Mouse (Mus musculus) thymus, postnatal 36 days (tissue): Measurements from ENCODE around the gene Ccnt2.
A peak's percentile ranks its signal among the peaks of the same experiment; 100 is the strongest.

Experiments used
- DNase-seq, 2 experiments: peaks; one replicate each; pipeline ENCODE4 v3.0.0; 2022; ENCODE audit warnings: mixed read lengths in 2 of 2

The Ccnt2 gene

DNA sequence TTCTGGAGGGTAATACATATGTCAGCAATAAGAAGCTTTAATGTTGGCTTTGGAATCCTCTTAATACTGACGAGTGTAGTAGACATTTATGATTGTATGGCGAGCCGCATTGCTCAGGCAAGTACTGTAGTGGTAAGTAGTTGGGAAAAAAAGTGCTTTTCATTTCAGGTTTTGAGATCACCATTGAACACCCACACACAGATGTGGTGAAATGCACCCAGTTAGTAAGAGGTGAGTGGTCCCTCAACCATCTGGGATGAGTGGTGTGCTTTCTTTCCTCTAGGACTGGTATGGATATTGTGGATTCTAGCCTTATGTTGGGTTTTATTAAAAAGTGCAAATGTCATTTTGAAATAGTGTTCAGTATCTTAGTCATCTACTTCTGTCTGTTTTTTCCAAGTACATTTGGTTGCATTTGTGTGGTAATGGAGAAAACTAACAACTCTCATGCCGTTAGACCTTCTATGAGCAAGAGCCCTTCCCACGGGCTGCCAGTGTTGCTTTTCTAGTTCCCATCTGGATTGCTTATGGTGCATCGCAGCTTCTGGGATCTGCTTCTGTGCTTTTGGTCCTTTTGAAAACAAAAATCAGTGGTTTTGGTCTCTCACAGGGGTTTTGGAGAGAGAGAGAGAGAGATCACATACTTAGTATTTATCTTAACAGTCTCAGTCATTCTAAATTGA lies 21.3 kb downstream of the Ccnt2 start:
- no peak for DNase-seq

DNA sequence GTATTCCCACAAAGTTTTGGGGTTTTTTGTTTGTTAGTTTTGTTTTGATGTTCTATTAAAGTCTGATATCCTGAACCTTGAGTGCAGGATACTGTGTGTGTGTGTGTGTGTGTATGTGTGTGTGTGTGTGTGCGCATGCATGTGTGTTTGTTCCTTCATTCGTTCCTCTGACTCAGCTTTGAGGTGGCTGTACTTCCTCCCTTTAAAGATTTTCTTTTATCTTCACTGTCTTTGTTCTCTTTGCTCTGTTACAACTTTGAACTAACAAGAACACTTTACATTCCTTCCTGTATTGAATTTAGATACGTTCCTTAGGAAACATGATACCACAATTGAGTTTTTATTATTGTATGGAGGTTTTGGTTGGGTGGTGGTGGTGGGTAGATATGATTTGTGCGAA lies 22.4 kb downstream of the Ccnt2 start:
- peak; percentile 15 to 26 for DNase-seq

DNA sequence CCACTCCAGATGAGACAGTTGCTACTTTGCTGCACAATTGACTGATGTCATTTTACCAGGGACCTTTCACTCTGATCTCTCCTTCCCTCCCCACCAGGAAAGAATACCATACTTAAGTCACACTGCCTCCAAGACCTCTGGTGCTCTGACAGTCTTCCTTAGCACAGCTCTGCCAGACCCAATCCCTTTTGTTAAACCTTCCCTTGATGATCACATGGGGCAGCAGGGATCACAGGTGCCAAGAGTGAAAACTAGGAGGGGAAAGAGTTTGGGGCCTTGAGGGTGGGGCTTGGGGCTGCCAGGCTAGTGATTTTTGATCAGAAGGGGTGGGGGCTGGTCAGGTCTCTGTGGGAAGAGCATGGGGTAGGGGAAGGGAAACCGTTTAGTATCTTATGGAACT lies 22.8 kb downstream of the Ccnt2 start:
- no peak for DNase-seq

DNA sequence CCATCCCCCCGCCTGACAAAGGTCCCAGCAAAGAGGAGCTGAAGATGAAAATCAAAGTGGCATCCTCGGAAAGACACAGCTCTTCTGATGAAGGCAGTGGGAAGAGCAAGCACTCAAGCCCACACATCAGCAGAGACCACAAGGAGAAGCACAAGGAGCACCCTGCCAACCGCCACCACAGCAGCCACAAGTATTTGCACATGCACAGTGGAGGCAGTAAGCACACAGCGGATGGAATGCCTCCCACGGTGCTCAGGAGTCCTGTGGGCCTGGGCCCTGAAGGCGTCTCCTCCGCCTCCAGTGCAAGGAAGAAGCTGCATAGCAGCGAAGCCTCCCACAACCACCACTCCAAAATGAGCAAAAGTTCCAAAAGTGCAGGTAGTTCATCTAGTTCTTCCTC lies 29.0 kb downstream of the Ccnt2 start:
- no peak for DNase-seq

- no peak for DNase-seq
These were observed 34.7 kb downstream of the Ccnt2 start for GRCm38 (mm10) chr1:127808671-127809070.

GRCm38 (mm10) chr1:127812929-127813328 lies 39.0 kb downstream of the Ccnt2 start:
- no peak for DNase-seq

DNA sequence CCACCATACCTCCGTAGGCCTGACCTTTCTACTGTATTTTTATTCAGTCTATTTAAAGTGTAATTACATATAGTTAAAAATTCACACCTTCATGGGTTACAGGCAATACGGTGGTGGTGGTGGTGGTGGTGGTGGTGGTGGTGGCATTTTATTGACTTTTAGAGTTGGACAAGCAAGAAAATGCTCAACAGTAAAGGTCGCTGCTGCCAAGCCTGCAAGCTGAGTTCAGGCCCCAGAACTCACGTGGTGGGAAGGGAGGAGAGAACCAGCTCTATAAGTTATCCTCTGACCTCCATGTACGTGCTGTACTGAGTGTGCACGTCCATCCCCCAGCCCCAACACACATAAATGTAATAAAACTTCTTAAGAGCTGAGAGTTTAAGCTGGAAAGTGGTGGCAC lies 42.4 kb downstream of the Ccnt2 start:
- no peak for DNase-seq

DNA sequence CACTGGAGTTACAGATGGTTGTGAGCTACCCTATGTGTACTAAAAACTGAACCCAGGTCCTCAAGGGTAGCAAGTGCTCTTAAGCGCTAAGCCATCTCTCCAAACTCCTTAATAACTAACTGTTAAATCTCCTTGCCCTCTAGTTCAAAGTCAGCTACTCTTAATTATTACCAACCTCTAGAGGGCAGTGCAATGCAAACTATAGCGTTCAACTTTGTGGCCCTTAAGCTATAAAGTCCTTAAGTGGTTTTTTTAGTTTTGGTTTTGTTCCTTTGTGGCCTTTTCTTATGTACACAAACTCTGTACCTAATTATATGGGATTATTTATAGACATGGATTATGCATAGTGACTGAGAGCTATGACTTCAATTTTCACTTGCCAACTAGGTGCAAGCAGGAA lies 53.4 kb downstream of the Ccnt2 start:
- no peak for DNase-seq

DNA sequence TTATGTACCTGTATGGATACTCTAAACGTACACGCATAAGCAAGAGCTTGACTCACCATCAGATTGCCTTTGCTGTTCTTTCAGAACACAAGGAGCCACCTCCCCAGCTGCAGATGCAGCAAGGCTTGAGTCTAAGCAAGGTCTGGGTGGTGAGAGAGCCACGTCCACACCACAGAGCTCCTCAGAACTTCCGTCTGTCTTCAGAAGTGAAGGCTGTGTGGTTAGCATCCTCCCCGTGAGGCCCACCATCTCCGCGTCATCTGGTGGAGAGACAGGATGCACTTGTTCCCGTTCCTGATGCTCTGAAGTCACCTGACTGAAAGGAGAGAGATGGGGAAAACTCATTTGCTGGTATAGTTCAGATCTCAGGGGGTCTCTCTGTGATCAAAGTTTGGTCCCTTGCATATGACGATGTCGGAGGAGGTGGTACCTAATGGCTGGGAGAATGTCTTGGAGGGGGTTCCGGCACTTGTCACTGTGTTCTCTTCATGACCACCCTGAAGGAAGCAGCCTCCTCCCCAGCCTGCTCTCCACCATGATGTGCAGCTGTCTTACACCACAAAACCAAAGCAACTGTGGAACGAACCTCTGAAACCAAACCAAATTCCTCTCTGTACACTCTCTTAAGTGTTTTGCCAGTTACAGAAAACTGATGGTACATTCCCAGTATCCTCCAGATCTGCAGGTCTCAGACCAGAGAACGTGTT lies 56.4 kb downstream of the Ccnt2 start:
- peak; percentile 63 to 80 for DNase-seq

GRCm38 (mm10) chr1:127833714-127834113 lies 59.8 kb downstream of the Ccnt2 start:
- no peak for DNase-seq

GRCm38 (mm10) chr1:127834202-127834601 lies 60.2 kb downstream of the Ccnt2 start:
- DNase-seq: no peak

DNA sequence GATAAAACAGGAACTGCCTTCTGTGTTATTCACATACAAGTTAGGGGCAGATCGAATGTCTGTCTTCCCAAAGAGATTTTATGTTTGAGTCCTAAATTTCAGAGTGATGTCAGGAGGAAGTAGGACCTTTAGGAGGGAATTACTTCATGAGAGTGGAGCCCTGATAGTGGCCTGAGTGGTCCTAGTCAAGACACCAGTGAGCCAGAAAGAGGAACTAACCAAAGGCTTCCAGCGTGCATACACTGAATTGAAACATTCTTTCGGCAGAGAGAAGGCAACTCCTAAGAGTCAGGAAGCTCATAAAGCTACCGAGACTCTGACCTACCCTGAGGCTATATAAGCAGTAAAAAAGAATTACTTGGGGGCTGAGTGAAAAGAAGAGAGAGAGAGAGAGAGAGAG lies 62.7 kb downstream of the Ccnt2 start:
- no peak for DNase-seq

DNA sequence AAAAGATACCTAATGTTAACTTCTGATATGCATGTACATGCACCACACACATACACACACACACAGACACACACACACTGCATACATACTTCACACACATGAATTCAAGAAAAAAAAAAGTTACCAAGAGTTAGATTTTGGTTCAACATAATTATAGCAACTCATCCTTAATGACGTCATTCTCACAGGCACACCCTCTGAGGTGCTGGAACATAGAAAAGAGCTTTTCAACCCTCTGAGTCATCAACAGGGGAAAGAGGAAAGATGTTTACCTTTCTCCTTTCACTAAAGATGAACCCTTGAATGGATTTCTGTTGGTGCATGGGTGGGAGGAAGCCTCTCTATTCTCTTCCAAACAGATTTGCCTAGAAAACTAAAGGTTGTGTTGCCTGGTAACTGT lies 64.6 kb downstream of the Ccnt2 start:
- DNase-seq: no peak

- DNase-seq: no peak
These were observed 71.5 kb downstream of the Ccnt2 start for GRCm38 (mm10) chr1:127845472-127845871.

DNA sequence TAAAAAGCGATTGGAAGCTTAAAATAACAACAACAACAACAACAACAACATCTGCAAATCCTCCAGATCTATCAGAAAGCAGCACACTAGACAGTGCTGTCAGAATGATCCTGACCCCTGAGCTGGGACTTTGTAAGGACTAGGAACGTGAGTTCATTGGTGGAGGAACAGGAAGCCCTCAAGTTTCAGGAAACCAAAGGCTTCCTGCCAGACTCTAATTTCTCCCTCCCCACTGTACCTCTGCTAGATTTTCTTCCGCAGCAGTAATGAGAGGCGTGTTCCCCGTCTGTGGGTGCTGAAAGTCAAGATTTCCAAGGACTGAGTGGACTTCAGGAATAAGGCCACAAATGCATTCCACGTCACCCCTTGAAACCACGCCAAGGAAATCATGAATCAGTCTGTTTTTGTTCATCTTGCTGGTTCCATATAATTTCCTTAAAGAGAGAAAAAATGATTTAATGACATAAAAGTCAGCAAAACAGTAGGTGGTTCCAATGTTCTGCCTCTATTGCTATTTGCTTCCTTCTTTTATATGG lies 76.2 kb downstream of the Ccnt2 start:
- no peak for DNase-seq

DNA sequence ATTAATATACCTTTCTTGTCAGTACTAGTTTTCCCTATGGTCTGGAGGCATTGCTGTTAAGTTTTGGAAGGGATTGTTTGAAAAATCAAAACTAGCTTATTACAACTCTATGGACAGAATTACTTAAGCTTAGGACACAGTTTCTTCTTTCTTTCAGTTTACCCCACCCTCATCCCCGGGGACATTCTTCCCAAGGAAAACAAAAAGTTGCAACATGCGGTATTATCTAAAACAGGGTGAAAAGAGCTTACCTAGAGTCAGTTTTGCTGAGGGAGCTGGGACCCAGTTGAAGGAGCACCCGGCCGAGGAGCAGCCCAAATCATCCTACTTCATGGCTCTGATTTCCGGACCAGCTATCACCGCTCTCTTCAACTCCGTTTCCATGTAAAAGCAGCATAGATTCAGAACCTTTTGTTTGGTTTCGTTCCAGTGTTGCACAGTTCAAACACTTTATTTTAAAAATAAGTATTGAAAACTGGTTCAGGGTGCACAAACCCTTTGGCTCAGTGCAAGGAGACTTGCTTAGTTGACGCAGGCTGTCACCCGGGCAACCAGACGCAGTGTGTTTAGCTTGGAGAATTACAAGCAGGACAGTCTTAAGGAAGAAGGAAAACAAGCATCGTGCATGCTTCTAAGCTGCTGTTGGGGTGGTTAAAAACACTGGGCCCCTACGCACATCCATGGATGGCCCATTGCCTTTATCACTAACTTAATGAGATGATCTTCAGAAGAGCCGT lies 80.7 kb downstream of the Ccnt2 start, which contains the start of gene Map3k19:
Map3k19 (minus strand) TSS at position 546 of the 737 bp plus-strand sequence.
- DNase-seq: no peak
